Mouse (Mus musculus) kidney, embryonic 15.5 days (tissue): ENCODE measurements around the gene Brwd3. TPM values are rescaled to one million over a fixed set of nuclear protein-coding genes. Genes with fewer than 3 reads are reported as not detected.

Experiments used
- ATAC-seq: fragments of 200-750 bp; cut with Nextera tagmentation; replicated peaks from 2 replicates; pipeline ENCODE4 v1.8.0; 2017; ENCODE audit warnings: moderate TSS enrichment; ENCODE audit not compliant: low FRiP score
- H3K27ac ChIP-seq: fragments of 300-500 bp; sonication (generic); 2 replicates; pipeline ENCODE4 v1.5.1; 2015; ENCODE audit warnings: mild to moderate bottlenecking, inconsistent platforms
- H3K27me3 ChIP-seq: fragments of 300-500 bp; sonication (generic); 2 replicates; pipeline ENCODE4 v1.6.1; 2015; ENCODE audit warnings: inconsistent platforms
- H3K36me3 ChIP-seq: fragments of 300-500 bp; sonication (generic); 2 replicates; pipeline ENCODE4 v1.6.1; 2015; ENCODE audit warnings: inconsistent platforms
- H3K4me1 ChIP-seq: fragments of 300-500 bp; sonication (generic); 2 replicates; pipeline ENCODE4 v1.6.1; 2015; ENCODE audit warnings: inconsistent platforms
- H3K4me2 ChIP-seq: fragments of 300-500 bp; sonication (generic); 2 replicates; pipeline ENCODE4 v1.6.1; 2015; ENCODE audit warnings: moderate library complexity, mild to moderate bottlenecking, inconsistent platforms
- H3K4me3 ChIP-seq: fragments of 300-500 bp; sonication (generic); replicated peaks from 2 replicates; pipeline ENCODE4 v1.5.1; 2015; ENCODE audit warnings: mild to moderate bottlenecking, inconsistent platforms
- H3K9ac ChIP-seq: fragments of 300-500 bp; sonication (generic); 2 replicates; pipeline ENCODE4 v1.6.1; 2015; ENCODE audit warnings: mild to moderate bottlenecking, inconsistent platforms
- H3K9me3 ChIP-seq: fragments of 300-500 bp; sonication (generic); replicated peaks from 2 replicates; pipeline ENCODE4 v1.6.1; 2016; ENCODE audit warnings: inconsistent platforms
- WGBS: fragments of 180-500 bp; shearing (Covaris S2); methylation state at CpG from one replicate; pipeline ENCODE4 v1.1.7; 2015; ENCODE audit warnings: mixed read lengths; 5-methylcytosine and 5-hydroxymethylcytosine counted together
- polyA plus RNA-seq: library from polyadenylated mRNA; unstranded; fragments of >200 nt; fragmentation: Nextera tagmentation; extraction: Ambion mirVana; gene quantifications from 2 replicates; pipeline ENCODE4 v1.2.1, GENCODE M21; 2015

Brwd3 gene
- 2.8 and 3.1 TPM in 2 replicates for polyA plus RNA-seq

DNA sequence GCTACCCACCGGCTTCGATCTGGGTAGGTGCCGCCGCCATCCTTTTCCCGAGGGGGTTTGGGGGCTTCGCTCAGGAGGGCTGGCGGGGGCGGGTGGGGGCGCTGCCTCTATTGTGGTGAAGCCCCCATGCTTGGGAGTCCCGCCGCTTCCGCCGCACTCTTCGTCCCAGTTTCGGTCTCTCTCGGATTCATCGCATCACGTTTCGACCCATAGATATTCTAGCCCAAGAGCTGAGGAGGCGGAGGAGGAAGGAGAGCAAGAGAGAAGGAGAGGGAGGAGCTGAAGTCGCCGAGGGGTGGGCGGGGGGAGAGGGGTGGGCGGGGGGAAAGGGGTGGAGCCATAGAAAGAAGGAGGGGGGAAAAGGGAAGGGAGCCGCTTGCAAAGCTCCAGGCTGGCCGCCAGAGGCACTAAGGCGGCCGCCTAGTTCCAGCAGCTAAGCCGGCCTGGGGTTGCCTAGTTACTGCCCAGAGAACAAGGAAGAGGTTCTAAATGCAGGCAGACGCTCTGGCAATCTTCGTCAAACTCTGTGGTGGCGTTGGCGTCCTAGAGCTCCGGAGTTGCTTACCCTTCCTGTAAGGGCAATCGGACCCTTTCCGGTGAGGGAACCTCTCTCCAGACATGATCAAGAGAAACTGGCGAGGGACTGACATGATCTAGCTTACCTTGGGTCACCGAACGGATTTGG, at the start of gene Brwd3:
Brwd3 (minus strand) TSS at position 283 of the 685 bp plus-strand sequence.
- no peaks in the 10 kb centered on the region for H3K9me3 ChIP-seq
- H3K4me2 ChIP-seq = peak within 1 kb of the TSS; percentile 59
- ATAC-seq = peak; percentile 97
- H3K4me1 ChIP-seq = no peaks in the 10 kb centered on the region
- H3K9ac ChIP-seq = peak within 1 kb of the TSS; percentile 59
- WGBS = 10% methylated on average over 37 of the region's 39 CpGs
- peak within 1 kb of the TSS; percentile 88 for H3K27ac ChIP-seq
- H3K27me3 ChIP-seq = no peaks in the 10 kb centered on the region
- H3K4me3 ChIP-seq = peak within 1 kb of the TSS; percentile 58
- no peaks in the 10 kb centered on the region for H3K36me3 ChIP-seq

DNA sequence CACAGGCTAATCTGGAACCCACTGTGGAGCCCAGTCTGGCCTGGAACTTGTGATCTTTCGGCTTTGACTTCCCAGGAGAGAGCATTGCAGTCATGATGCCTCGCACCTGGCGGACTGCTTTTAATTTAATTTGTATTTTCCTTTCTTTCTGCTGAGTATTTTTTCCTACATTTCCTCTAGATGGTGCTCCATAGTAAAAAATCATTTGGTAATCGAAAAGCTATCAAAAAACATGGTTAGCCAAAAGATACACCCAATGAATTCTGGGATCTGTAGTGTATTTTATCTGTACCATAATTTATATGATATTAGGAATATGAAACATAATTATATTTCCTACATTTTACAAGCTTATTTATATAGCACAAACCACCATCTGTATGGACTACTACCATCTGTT, 28.5 kb upstream of the Brwd3 start:
- no peaks in the 10 kb centered on the region for H3K9me3 ChIP-seq
- no peak for ATAC-seq
- WGBS = 78% methylated on average over 4 of the region's 4 CpGs

DNA sequence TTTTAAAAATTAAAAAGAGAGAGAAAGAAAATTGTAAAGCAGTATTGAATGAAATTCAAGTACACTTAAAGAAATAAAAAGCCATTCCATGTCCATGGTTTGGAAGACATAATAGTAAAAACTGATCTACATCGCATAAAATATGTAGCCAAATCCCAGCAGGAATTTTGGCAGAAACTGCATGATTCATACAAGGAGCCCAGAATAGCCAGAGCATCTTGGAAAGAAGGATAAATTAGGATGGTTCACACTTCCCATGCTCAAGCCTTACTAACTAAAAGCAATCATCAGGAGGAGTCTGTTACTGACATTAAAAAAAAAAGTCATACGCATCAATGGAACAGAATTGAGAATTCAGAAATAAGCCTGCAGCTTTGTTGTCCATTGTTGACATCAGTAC, 8.5 kb upstream of the Brwd3 start:
- Histone ChIP-seq H3K27ac (no peak overlapping the region), H3K4me2 (no peak overlapping the region), H3K9ac (no peak overlapping the region), H3K4me3 (no peak overlapping the region), H3K27me3 (no peaks in the 10 kb centered on the region), H3K4me1 (no peaks in the 10 kb centered on the region), H3K36me3 (no peaks in the 10 kb centered on the region), H3K9me3 (no peaks in the 10 kb centered on the region)
- no peak for ATAC-seq
- 92% methylated on average over 2 of the region's 2 CpGs for WGBS

More for the DNA sequence above, 28.5 kb upstream of the Brwd3 start:
- Histone ChIP-seq H3K4me2 (no peak overlapping the region), H3K27me3 (no peaks in the 10 kb centered on the region), H3K4me3 (no peak overlapping the region), H3K9ac (no peak overlapping the region), H3K27ac (no peak overlapping the region), H3K36me3 (no peaks in the 10 kb centered on the region), H3K4me1 (no peaks in the 10 kb centered on the region)

DNA sequence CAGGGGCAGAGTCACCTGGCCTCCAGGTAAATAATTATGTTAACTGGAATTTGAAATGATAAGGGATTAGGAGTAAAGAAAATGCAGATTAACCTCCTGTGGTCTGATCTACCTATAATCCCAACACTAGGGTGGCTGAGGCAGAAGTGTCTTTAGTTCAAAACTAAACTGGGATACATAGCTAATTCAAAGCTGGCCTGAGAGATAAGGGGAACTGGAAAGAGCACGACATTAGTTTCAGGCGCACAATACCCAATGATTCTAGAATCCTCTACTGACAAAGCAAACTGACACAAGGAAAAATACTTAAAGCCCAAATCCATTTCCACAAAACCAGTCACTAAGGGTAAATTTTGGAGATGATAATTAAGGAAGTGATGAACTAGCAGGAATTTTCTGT, 2.2 kb upstream of the Brwd3 start:
- H3K4me2 ChIP-seq = no peak overlapping the region
- H3K27me3 ChIP-seq = no peaks in the 10 kb centered on the region
- WGBS = 95% methylated on average over 2 of the region's 2 CpGs
- H3K9ac ChIP-seq = no peak overlapping the region
- H3K4me3 ChIP-seq = no peak overlapping the region
- H3K9me3 ChIP-seq = no peaks in the 10 kb centered on the region
- H3K4me1 ChIP-seq = no peaks in the 10 kb centered on the region
- H3K27ac ChIP-seq = no peak overlapping the region
- no peaks in the 10 kb centered on the region for H3K36me3 ChIP-seq
- no peak for ATAC-seq

DNA sequence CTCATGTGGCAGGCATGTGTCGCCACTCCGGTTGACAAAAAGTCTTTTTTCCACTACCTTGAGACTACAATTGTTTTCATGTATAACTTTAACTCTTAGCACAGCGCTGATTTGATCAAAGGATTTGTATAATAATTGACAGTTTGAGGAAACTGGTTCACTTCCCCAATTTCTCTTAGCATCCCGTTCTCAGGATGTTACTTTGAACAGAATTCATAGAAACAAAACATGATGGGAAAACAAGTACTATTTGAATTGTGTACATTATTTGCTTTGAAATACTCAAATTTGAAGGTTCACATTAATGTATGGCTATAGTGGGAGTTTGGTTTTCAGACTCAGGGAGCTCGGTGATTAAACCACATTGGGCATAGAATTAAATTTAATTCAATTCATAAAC, 1.1 kb upstream of the Brwd3 start:
- H3K9ac ChIP-seq = no peak overlapping the region
- H3K4me2 ChIP-seq = peak overlapping the region; percentile 57
- 65% methylated on average over 5 of the region's 5 CpGs for WGBS
- no peak overlapping the region for H3K27ac ChIP-seq
- no peak for ATAC-seq
- H3K4me3 ChIP-seq = peak overlapping the region; percentile 58
- H3K9me3 ChIP-seq = no peaks in the 10 kb centered on the region
- no peaks in the 10 kb centered on the region for H3K4me1 ChIP-seq
- H3K36me3 ChIP-seq = no peaks in the 10 kb centered on the region
- H3K27me3 ChIP-seq = no peaks in the 10 kb centered on the region

DNA sequence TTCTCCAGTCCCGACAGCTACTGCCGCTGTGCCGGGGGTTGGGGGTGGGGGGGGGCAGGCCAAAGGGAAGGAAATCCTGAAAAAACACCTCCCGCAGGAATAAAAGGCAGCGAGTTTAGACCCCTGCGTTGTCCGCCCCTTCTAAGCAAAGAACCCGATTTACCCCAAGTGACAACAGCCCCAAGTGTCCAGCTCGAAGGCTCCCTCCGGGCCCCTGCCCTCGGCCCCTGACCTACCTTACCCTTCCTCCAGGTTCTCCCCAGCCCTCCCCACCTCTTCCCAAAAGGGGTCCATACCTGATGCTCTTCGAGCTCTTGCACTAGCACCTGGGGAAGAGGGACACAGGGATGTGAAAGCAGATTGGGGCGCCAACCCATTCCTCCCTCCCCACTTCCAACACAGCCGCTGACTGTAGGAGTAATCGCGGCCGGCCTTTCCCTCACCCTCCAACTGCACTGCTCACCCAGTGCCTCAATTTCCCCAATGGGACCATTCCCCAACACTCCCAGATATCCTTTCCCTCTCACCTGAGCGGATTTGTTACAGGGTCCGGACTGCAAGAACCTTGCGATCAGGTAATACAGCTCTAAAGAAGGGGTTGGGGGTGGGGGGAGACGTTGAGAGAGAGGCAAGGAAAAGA, 671 bp downstream of the Brwd3 start:
- Histone ChIP-seq H3K9ac (peak overlapping the region; percentile 59), H3K27ac (peak overlapping the region; percentile 88), H3K27me3 (no peaks in the 10 kb centered on the region), H3K4me1 (no peaks in the 10 kb centered on the region), H3K4me3 (peak overlapping the region; percentile 58), H3K9me3 (no peaks in the 10 kb centered on the region), H3K36me3 (no peaks in the 10 kb centered on the region), H3K4me2 (peak overlapping the region; percentile 59)
- WGBS = 23% methylated on average over 19 of the region's 21 CpGs
- ATAC-seq = peak; percentile 37

DNA sequence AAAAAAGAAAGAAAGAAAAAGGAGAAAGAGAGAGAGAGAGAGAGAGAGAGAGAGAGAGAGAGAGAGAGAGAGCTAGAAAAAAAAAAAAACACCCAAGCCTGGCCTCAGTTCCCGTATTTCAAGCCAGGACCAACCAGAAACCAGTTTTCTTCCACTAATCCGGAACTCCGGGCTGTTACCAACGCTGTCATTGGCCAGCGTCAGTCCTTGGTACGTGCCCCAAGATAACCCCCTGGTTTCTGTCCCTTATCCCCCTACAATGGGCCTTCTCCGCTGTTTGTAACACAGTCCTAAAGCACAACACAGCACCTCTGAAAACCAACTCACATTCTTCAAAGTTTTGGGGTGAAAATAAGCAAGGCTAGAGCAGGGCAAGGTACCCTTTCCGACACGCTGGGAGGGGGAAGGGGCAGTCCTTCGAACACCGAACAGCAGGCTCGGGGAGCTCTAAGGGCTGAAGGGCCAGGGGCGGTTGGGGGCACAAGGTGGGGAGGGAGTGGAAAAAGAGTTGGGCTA, 1.4 kb downstream of the Brwd3 start:
- 14% methylated on average over 13 of the region's 13 CpGs for WGBS
- Histone ChIP-seq H3K4me3 (peak overlapping the region; percentile 58), H3K9ac (peak overlapping the region; percentile 59), H3K9me3 (no peaks in the 10 kb centered on the region), H3K4me1 (no peaks in the 10 kb centered on the region), H3K27ac (peak overlapping the region; percentile 88), H3K27me3 (no peaks in the 10 kb centered on the region), H3K36me3 (no peaks in the 10 kb centered on the region), H3K4me2 (peak overlapping the region; percentile 59)
- ATAC-seq = peak; percentile 79

DNA sequence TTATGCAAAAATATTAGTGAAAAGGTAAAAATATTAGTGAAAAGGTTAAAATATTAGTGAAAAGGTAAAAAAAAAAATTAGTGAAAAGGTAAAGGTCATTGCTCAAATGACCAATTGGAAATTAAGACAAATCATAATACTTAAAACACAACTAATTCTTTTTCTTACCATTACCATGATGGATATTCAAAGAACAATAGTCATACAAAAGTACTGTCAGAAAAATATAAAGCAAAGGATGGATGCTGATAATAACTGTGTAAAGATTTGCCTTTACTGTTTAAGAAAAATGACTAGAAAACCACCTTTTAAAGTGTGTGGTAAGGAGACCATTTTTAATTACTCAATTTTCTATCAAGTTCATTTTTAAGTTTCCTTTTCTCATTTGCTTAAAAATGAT, 2.9 kb downstream of the Brwd3 start:
- Histone ChIP-seq H3K27ac (no peak overlapping the region), H3K4me1 (no peaks in the 10 kb centered on the region), H3K9ac (no peak overlapping the region), H3K9me3 (no peaks in the 10 kb centered on the region), H3K4me3 (no peak overlapping the region), H3K27me3 (no peaks in the 10 kb centered on the region), H3K36me3 (no peaks in the 10 kb centered on the region), H3K4me2 (no peak overlapping the region)
- no peak for ATAC-seq

DNA sequence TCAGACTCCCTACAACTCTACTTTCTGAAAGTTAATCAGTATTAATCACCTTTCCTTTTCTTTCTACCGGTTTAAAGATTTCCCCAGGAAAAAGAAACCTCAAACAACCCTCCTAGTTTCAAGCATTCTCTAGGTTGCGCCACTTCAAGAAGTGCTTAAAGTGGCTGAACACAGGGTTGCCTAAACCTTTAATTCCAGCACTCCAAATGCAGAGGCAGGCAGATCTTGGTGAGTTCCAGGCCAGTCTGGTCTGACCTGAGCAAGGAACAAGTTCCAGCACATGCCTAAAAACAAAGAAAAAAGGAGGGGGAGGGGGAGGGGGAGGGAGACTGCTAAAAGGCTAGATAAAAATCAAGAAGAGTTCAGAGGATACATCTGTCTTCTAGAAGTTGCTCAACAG, 6.1 kb downstream of the Brwd3 start:
- 69% methylated on average over 2 of the region's 2 CpGs for WGBS
- no peak overlapping the region for H3K9ac ChIP-seq

DNA sequence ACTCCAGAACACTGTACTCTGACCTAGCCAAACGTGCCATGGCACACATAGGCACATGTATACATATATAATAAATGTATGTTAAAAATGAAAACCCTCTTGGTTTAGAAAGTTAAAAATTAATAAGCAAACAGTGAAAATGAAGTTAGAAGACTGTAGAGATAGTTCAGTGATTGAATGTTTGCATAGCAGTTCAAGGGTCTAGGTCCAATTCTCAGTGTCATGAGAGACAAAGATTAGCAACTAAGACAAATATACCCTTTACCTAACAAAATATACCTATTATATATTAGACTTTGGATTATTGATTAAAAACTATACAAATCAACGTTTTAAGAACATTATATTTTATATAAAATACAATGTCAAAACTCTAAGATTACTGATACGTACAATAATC, 36.9 kb downstream of the Brwd3 start:
- 68% methylated on average over 3 of the region's 3 CpGs for WGBS
- Histone ChIP-seq H3K9ac (no peak overlapping the region), H3K4me2 (no peak overlapping the region), H3K27ac (no peak overlapping the region), H3K9me3 (no peaks in the 10 kb centered on the region), H3K4me1 (no peaks in the 10 kb centered on the region), H3K4me3 (no peak overlapping the region), H3K27me3 (no peaks in the 10 kb centered on the region), H3K36me3 (no peaks in the 10 kb centered on the region)
- no peak for ATAC-seq

More for the DNA sequence above, 6.1 kb downstream of the Brwd3 start:
- Histone ChIP-seq H3K4me3 (no peak overlapping the region), H3K4me1 (no peaks in the 10 kb centered on the region), H3K27me3 (no peaks in the 10 kb centered on the region), H3K27ac (no peak overlapping the region), H3K36me3 (peaks cover 6% of the 10 kb centered on the region; the same call in 1 of the 2 replicates), H3K9me3 (no peaks in the 10 kb centered on the region), H3K4me2 (no peak overlapping the region)
- no peak for ATAC-seq

DNA sequence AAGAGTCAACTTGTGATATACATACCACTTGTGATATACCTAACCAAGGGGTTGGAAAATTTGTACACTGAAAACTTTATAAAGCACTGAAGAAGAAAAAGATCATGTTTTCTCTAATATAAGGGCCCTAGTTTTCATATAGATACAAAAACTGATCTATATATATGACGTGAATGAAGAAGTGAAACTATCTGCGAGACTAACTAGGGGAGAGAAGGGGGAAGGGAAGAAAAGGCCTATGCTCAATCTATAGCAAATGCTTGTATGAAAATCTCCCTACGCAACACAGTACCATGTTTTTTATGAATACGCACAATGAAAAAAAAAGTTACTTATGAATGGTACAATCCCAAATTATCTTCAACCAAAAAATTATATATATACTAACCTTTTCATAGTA, 50.4 kb downstream of the Brwd3 start:
- no peak overlapping the region for H3K9ac ChIP-seq
- ATAC-seq = no peak
- H3K27me3 ChIP-seq = no peaks in the 10 kb centered on the region
- H3K36me3 ChIP-seq = no peaks in the 10 kb centered on the region
- WGBS = 91% methylated on average over 4 of the region's 4 CpGs
- H3K9me3 ChIP-seq = no peaks in the 10 kb centered on the region
- no peak overlapping the region for H3K27ac ChIP-seq
- no peak overlapping the region for H3K4me3 ChIP-seq
- H3K4me2 ChIP-seq = no peak overlapping the region
- no peaks in the 10 kb centered on the region for H3K4me1 ChIP-seq

DNA sequence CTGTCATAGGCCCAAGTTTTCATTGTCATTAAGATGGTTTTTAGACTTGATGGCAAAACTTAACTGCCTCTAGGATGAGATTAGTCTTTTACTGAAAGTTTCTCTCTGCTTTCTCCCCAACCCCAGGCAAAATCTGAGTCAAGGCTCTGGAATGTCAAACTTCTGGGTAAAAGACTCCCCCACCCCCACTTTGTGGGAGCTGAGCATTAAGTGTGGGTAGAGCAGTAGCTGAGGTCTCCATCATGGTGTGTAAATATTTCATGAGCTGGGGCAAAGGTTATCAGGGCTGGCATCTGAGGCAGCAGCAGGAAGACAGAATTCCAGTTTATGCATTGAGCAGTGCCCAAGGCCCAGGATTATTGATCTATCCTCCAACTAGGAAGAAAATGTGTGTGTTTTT, 102.4 kb downstream of the Brwd3 start:
- Histone ChIP-seq H3K27me3 (no peaks in the 10 kb centered on the region), H3K27ac (no peak overlapping the region), H3K9ac (no peak overlapping the region), H3K4me2 (no peak overlapping the region), H3K4me1 (no peaks in the 10 kb centered on the region), H3K9me3 (no peaks in the 10 kb centered on the region), H3K4me3 (no peak overlapping the region), H3K36me3 (no peaks in the 10 kb centered on the region)
- no peak for ATAC-seq
